Mouse (Mus musculus) heart, postnatal 0 days (tissue): ENCODE results near the gene Txndc15. TPM values are rescaled to one million over a fixed set of nuclear protein-coding genes. Genes with fewer than 3 reads are reported as not detected.
"Not testable (repeated sequence)": the region's sequence is repeated elsewhere in the genome, so short reads cannot be mapped to it uniquely, and the experiment has no call there.

Experiments
- ATAC-seq: fragments of 200-750 bp; cut with Nextera tagmentation; 2 replicates; pipeline ENCODE4 v1.8.0; 2017; ENCODE audit warnings: low read depth, moderate number of reproducible peaks, moderate library complexity; ENCODE audit not compliant: insufficient read depth
- DNase-seq: peaks from one replicate; pipeline ENCODE4 v3.0.0-alpha.2; 2016; ENCODE audit warnings: low spot score
- H3K27ac ChIP-seq: fragments of 300-500 bp; sonication (generic); 2 replicates; pipeline ENCODE4 v1.5.1; 2014; ENCODE audit warnings: low read depth, mild to moderate bottlenecking
- H3K27me3 ChIP-seq: fragments of 300-500 bp; sonication (generic); 2 replicates; pipeline ENCODE4 v1.6.1; 2014; ENCODE audit warnings: low read length, mixed read lengths; ENCODE audit not compliant: control insufficient read depth, insufficient read depth
- H3K36me3 ChIP-seq: fragments of 300-500 bp; sonication (generic); replicated peaks from 2 replicates; pipeline ENCODE4 v1.6.1; 2014; ENCODE audit warnings: low read length, mixed read lengths; ENCODE audit not compliant: control insufficient read depth, insufficient read depth
- H3K4me1 ChIP-seq: fragments of 300-500 bp; sonication (generic); 2 replicates; pipeline ENCODE4 v1.6.1; 2014; ENCODE audit warnings: antibody characterized with exemption; ENCODE audit not compliant: control insufficient read depth, insufficient read depth
- H3K4me2 ChIP-seq: fragments of 300-500 bp; sonication (generic); 2 replicates; pipeline ENCODE4 v1.6.1; 2014; ENCODE audit warnings: low read depth, mild to moderate bottlenecking, low read length, moderate library complexity
- H3K4me3 ChIP-seq: fragments of 300-500 bp; sonication (generic); 2 replicates; pipeline ENCODE4 v1.5.1; 2014; ENCODE audit warnings: low read depth, low read length
- H3K9ac ChIP-seq: fragments of 300-500 bp; sonication (generic); replicated peaks from 2 replicates; pipeline ENCODE4 v1.6.1; 2014; ENCODE audit warnings: low read depth, low read length, mixed read lengths
- H3K9me3 ChIP-seq: fragments of 300-500 bp; sonication (generic); replicated peaks from 2 replicates; pipeline ENCODE4 v1.6.1; 2016; ENCODE audit warnings: low read length; ENCODE audit not compliant: control insufficient read depth
- CTCF ChIP-seq: IDR thresholded peaks from 2 replicates; pipeline ENCODE4 v1.5.1; 2016; ENCODE audit warnings: antibody characterized with exemption, control low read depth, low read depth
- EP300 ChIP-seq: IDR thresholded peaks from 2 replicates; pipeline ENCODE4 v1.6.1; 2016; ENCODE audit warnings: antibody characterized with exemption, low read depth
- WGBS: fragments of 180-500 bp; shearing (Covaris S2); extraction: QIAGEN DNeasy Blood & Tissue Kit; methylation state at CpG from one replicate; pipeline ENCODE4 v1.1.7; 2014; 5-methylcytosine and 5-hydroxymethylcytosine counted together
- polyA plus RNA-seq: library from polyadenylated mRNA; unstranded; fragments of >200 nt; fragmentation: Nextera tagmentation; extraction: Ambion mirVana; gene quantifications from 2 replicates; pipeline ENCODE4 v1.2.1, GENCODE M21; 2015
- total RNA-seq: library from RNA; depleted of rRNA; stranded (reverse); fragments of >200 nt; gene quantifications from 2 replicates; pipeline ENCODE4 v1.2.3, GENCODE M21; 2014; ENCODE audit warnings: low replicate concordance

The Txndc15 gene
- total and polyA plus RNA-seq, 2 experiments from 2014 or later: 65.0 to 69.1 TPM

DNA sequence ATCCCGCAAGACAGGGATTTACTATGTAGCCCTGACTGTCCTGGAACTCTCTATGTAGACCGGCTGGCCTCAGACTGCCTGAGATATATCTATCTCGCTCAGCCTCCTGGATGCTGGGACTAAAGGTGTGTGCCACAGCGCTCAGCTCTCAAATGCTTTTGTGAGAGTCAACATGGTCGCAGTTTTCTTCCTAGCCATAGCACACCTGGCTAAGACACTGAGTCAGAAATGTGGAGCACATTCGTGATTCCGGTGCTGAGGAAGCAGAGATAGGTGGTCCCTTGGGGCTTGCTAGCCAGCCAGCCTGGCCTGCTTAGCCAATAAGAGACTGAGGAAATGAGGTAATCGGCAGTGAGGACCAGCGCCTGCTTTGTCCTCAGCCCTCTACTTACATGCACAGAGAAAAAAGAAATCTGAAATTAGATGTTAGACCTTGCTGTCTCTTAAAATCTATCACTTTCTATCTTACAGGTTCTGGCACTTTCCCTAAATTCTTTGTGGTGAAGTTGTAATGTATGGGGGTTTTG is 28.3 kb upstream of the Txndc15 start:
- peak; percentile 47; the same call in 1 of the 2 replicates for ATAC-seq
- H3K4me2 ChIP-seq: no peak overlapping the region

DNA sequence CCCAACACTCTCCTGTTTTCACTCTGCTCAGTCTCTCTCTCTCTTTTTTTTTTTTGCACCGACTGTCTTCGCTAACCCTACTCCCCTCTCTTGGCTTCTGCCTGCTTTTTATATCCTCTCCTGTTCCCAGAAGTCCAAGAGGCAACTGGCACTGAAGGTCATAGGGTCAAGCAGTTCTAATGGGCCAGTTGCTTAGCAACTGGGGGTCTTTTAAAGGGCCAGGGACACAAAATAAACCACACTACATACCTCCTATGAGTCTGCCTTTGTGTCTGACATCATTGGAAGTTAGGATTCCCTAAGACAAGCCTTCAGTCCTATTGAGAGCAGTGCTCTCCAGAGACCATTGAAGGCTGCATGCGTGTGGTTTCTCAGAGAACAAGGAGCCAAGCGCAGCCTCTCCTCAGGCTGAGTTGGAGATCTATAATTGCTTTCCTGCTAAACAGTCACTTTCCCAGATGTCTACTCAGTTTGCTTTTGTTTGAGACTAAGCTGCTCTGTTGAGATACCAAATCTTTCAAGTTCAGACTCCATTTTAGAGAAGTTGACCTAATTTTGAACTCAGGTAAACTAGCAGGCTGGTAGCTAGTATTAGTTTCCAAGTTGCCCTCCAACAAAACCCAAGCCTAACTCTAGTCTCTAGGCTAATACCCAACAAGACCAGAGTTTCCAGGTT is 26.4 kb upstream of the Txndc15 start:
- Histone ChIP-seq H3K27ac (no peak overlapping the region), H3K4me2 (no peak overlapping the region), H3K36me3 (no peaks in the 10 kb centered on the region), H3K4me3 (no peak overlapping the region), H3K9me3 (no peaks in the 10 kb centered on the region), H3K9ac (no peak overlapping the region), H3K27me3 (no peaks in the 10 kb centered on the region), H3K4me1 (no peaks in the 10 kb centered on the region)
- no peak for ATAC-seq
- DNase-seq: no peak
- WGBS: 53% methylated on average over 4 of the region's 4 CpGs
- TF ChIP-seq CTCF (no peak), EP300 (no peak)

More for the DNA sequence above, 28.3 kb upstream of the Txndc15 start:
- peak; percentile 54 for DNase-seq
- H3K9ac ChIP-seq: no peak overlapping the region
- TF ChIP-seq CTCF (no peak), EP300 (no peak)
- no peaks in the 10 kb centered on the region for H3K27me3 ChIP-seq
- H3K27ac ChIP-seq: no peak overlapping the region
- H3K36me3 ChIP-seq: no peaks in the 10 kb centered on the region; the same call in 1 of the 2 replicates
- WGBS: 54% methylated on average over 9 of the region's 9 CpGs
- no peak overlapping the region for H3K4me3 ChIP-seq
- no peaks in the 10 kb centered on the region for H3K9me3 ChIP-seq
- no peaks in the 10 kb centered on the region for H3K4me1 ChIP-seq

DNA sequence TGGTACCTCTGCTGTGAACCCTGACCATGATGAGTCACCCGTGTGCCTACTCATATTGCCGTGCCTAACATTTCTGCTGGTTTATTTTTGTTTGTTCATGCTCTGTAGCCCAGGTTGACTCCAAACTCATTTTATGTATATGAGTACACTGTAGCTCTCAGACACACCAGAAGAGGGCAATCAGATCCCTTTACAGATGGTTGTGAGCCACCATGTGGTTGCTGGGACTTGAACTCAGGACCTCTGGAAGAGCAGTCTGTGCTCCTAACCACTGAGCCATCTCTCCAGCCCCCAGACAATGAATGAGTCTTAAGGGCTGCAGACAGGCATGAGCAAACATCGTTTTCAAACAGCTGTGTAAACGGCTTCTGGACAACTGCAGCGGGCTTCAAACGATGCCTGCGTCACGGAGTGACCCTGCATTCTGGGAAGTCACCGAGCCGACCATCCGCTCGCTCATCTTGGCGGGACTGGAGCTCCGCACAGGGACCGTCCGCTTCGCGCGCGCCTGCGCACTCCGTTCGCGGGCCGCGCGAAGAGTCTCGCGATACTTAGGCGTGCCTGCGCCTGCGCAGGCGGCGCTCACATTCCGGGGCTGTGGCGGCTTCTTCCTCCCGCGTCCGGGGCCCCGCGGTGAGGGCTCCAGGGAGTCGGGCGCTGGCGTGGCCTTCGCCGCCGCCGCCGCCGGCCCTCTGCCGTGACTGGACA is 21.8 kb upstream of the Txndc15 start, which contains the start of gene B230219D22Rik:
TSS of gene B230219D22Rik (plus strand) at position 590 of the 708 bp plus-strand sequence.
- Histone ChIP-seq H3K27me3 (no peaks in the 10 kb centered on the region), H3K4me1 (peaks cover 22% of the 10 kb centered on the region), H3K36me3 (no peaks in the 10 kb centered on the region), H3K4me3 (peak within 1 kb of the TSS; percentile 97), H3K9me3 (no peaks in the 10 kb centered on the region), H3K9ac (peak within 1 kb of the TSS; percentile 99), H3K27ac (peak within 1 kb of the TSS; percentile 98), H3K4me2 (peak within 1 kb of the TSS; percentile 67)
- TF ChIP-seq EP300 (peak; percentile 83), CTCF (no peak; the same call in 1 of the 2 replicates)
- DNase-seq (peak; percentile 93), ATAC-seq (peak; percentile 98)
- WGBS: 2% methylated on average over 49 of the region's 51 CpGs

DNA sequence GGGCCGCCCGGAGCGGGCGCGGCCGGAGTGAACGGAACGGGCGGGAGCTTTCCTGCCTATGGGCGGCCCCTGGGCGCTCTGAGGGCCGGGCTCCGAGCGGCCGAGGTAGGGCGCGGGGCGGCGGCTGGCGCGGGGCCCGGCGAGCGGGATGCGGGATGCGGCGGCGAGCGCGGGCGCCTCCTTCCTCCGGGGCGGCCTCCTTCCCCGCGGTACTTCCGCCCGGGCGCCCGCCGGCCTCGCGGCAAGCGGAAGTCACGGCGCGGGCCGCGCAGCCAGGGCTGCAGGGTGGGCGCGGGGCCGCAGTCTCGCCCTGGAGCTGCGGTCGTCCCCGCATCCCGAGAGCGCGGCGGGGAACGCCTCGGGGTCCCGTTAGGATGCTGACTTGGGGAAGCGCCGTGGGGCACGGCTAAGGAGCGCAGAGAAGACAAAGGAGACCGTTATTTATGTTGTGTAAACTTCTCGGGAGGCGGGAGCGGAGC is 21.2 kb upstream of the Txndc15 start:
- Histone ChIP-seq H3K9ac (peak overlapping the region; percentile 99), H3K9me3 (no peaks in the 10 kb centered on the region), H3K27me3 (no peaks in the 10 kb centered on the region), H3K27ac (peak overlapping the region; percentile 98), H3K4me2 (peak overlapping the region; percentile 67), H3K4me1 (peaks cover 22% of the 10 kb centered on the region), H3K4me3 (peak overlapping the region; percentile 97), H3K36me3 (peaks cover 2% of the 10 kb centered on the region; the same call in 1 of the 2 replicates)
- TF ChIP-seq EP300: no peak
- TF ChIP-seq CTCF: no peak
- DNase-seq (peak; percentile 24), ATAC-seq (peak; percentile 65)
- WGBS: under 1% methylated on average over 51 of the region's 70 CpGs

DNA sequence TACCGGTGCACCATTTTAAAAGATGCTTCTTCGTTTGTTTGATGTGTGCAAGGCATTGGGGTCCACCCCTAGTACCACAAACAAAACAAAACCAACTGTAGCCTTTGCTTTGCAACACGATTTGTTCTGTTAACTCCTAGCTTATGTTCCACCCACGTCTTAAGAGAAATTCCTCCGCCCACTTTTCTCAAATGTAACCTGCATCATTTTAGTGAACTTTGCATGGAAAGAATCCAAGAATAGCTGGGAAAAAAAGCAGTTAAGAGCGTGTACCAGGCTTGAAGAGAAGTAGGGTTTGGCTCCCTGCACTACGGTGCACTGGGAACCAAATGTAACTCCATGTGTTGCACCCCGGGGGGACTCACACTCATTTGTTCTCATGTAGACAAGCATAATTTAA is 20.3 kb upstream of the Txndc15 start:
- no peaks in the 10 kb centered on the region for H3K9me3 ChIP-seq
- peak overlapping the region; percentile 99 for H3K9ac ChIP-seq
- peaks cover 22% of the 10 kb centered on the region for H3K4me1 ChIP-seq
- DNase-seq (no peak), ATAC-seq (no peak)
- peak overlapping the region; percentile 67 for H3K4me2 ChIP-seq
- WGBS: 11% methylated on average over 8 of the region's 8 CpGs
- no peaks in the 10 kb centered on the region for H3K27me3 ChIP-seq
- TF ChIP-seq CTCF (no peak), EP300 (no peak)
- H3K36me3 ChIP-seq: peaks cover 10% of the 10 kb centered on the region
- peak overlapping the region; percentile 97 for H3K4me3 ChIP-seq
- no peak overlapping the region for H3K27ac ChIP-seq

DNA sequence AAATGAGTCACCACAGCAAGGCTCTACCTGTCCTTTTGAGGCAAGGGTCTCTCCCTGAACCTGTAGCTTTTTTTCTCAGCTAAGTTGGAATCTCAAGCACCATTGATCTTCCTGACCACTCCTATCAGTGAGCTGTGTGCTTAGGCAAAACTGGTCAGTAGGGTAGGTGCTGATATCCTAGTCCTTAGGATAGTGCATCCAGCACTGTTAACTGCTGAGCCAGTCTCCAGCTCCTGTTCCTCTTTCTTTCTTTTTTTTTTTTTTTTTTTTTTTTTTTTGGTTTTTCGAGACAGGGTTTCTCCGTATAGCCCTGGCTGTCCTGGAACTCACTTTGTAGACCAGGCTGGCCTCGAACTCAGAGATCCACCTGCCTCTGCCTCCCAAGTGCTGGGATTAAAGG is 18.5 kb upstream of the Txndc15 start:
- H3K9ac ChIP-seq, DNase-seq, H3K4me3 ChIP-seq, H3K27me3 ChIP-seq, H3K27ac ChIP-seq, ATAC-seq, H3K9me3 ChIP-seq, H3K4me2 ChIP-seq: not testable (repeated sequence)
- H3K36me3 ChIP-seq: peaks cover 26% of the 10 kb centered on the region
- WGBS: no CpG with 5 or more reads among the region's 3 CpGs
- peaks cover 22% of the 10 kb centered on the region for H3K4me1 ChIP-seq
